In the genomic region with DNA sequence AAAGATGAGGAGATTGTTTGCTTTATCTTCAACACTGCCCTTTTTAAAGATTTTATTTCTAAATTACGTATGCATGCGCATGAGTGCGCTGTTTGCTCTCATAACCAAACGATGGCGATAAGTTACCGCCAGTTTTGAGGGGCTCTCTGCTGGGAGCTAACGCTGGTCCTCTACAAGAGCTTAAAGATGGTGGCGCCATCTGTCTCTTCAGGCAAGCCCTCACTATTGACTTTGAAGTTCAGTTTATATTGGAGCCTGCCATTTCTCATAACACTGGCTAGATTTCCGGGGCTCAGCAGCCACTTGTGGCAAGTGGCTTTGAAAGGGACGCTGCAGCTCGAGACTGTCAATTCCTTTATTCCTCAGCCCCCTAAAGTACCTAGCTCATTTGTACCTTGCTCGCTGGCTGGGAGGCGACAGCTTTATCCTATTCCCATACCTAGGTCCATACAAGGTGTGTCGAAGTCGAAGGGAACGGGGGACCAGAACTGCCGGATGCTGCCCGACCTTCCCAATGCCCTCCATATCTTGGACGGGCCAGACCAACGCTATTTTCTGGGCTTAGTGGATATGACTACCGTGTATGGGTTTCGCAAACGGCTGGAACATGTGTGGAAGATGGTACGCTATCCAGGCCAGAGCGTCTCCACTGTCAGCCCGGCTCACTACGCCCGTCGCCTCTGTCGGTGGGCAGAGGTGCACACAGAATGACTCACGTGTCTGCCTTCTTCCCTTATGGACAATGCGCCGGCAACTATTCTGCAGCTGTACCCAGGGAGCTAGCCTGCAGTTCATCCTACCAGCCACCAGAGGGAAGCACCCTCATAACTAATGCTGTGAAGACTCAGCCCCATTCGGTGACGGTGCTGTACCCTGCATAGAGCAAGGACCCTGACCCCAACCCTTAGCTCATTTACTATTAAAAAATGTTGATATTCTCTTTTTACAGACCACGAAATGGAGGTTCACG, we compare ENCODE assay signal across 2 mouse cellular contexts.
TF ChIP-seq lines count a peak whose summit lies in the region.

No protein-coding gene starts in this region.

TF ChIP-seq in CH12.LX, 34 proteins besides CTCF, POLR2A, EP300 and RAD21:
- TF ChIP-seq MEF2A (IDR thresholded peaks at IDR 0.05; ENCODE audit: borderline replicate concordance, low read depth, low read length) (no peak), CHD2 (IDR thresholded peaks at IDR 0.05; ENCODE audit: low read length) (no peak), MAFK (IDR thresholded peaks at IDR 0.05; ENCODE audit: insufficient replicate concordance, low read length) (no peak), BHLHE40 (IDR thresholded peaks at IDR 0.05; ENCODE audit: low read depth, low read length) (peak; percentile 79), MAZ (IDR thresholded peaks at IDR 0.05; ENCODE audit: low read depth, low read length) (no peak), CHD1 (IDR thresholded peaks at IDR 0.05; ENCODE audit: low read depth, low read length) (no peak), PAX5 (IDR thresholded peaks at IDR 0.05; ENCODE audit: low read length) (no peak), ZC3H11A (IDR thresholded peaks at IDR 0.05; ENCODE audit: low read depth, low read length) (no peak; the same call in 1 of the 2 replicates), ZNF384 (IDR thresholded peaks at IDR 0.05; ENCODE audit: low read depth, low read length) (no peak), TCF12 (IDR thresholded peaks at IDR 0.05; ENCODE audit: low read depth, low read length) (peak; percentile 45; the same call in 1 of the 2 replicates), TBP (conservative IDR thresholded peaks at IDR 0.05; ENCODE audit: low read depth, low read length) (no peak), MYC (IDR thresholded peaks at IDR 0.05; ENCODE audit: low read depth, low read length) (peak; percentile 49; the same call in 1 of the 2 replicates), JUN (IDR thresholded peaks at IDR 0.05; ENCODE audit: insufficient read depth, low read depth, low read length) (no peak), POLR2AphosphoS2 (IDR thresholded peaks at IDR 0.05; ENCODE audit: low read depth, low read length) (no peak), ZKSCAN1 (IDR thresholded peaks at IDR 0.05; ENCODE audit: borderline replicate concordance, low read depth, low read length) (no peak), RCOR1 (conservative IDR thresholded peaks at IDR 0.05; ENCODE audit: low read depth, low read length) (no peak), KAT2A (IDR thresholded peaks at IDR 0.05; ENCODE audit: insufficient replicate concordance, low read length) (no peak), USF2 (conservative IDR thresholded peaks at IDR 0.05; ENCODE audit: low read depth, low read length) (no peak), NELFE (IDR thresholded peaks at IDR 0.05; ENCODE audit: low read depth, low read length) (no peak), SIN3A (IDR thresholded peaks at IDR 0.05; ENCODE audit: low read length) (0 out of 2 replicates have a peak, but pooled peaks have one; percentile 18), USF1 (IDR thresholded peaks at IDR 0.05; ENCODE audit: low read depth, low read length) (no peak), IRF4 (IDR thresholded peaks at IDR 0.05; ENCODE audit: low read depth, low read length) (no peak), HCFC1 (IDR thresholded peaks at IDR 0.05; ENCODE audit: low read depth, low read length) (no peak), JUND (conservative IDR thresholded peaks at IDR 0.05; ENCODE audit: low read depth, low read length) (no peak), ZMIZ1 (IDR thresholded peaks at IDR 0.05; ENCODE audit: low read depth, low read length) (no peak), GABPA (IDR thresholded peaks at IDR 0.05; ENCODE audit: insufficient replicate concordance, low read depth, low read length) (no peak), ETS1 (conservative IDR thresholded peaks at IDR 0.05; ENCODE audit: low read depth, low read length) (no peak), ELF1 (IDR thresholded peaks at IDR 0.05; ENCODE audit: low read depth, low read length) (no peak), NRF1 (IDR thresholded peaks at IDR 0.05; ENCODE audit: low read depth, low read length) (peak; percentile 39; the same call in 1 of the 2 replicates), UBTF (IDR thresholded peaks at IDR 0.05; ENCODE audit: low read depth, low read length) (no peak), MAX (IDR thresholded peaks at IDR 0.05; ENCODE audit: low read length) (peak; percentile 53), MXI1 (IDR thresholded peaks at IDR 0.05; ENCODE audit: low read depth, low read length) (peak; percentile 69), SMC3 (IDR thresholded peaks at IDR 0.05; ENCODE audit: low read depth, low read length) (peak; percentile 87), E2F4 (IDR thresholded peaks at IDR 0.05; ENCODE audit: insufficient replicate concordance, low read depth, low read length) (no peak)

TF ChIP-seq in myocyte, 11 proteins besides CTCF, POLR2A, EP300 and RAD21:
- TF ChIP-seq MYOD1 (IDR thresholded peaks at IDR 0.05; ENCODE audit: control insufficient read depth in 1 of 3, insufficient read length in 2 of 3, low read depth in 2 of 3), result peak in 2 of 3 experiments; percentile 7 to 14
- TF ChIP-seq SRF (IDR thresholded peaks at IDR 0.05; ENCODE audit: control insufficient read depth, insufficient read length, low read depth), result no peak
- no peak for TF ChIP-seq REST (IDR thresholded peaks at IDR 0.05; ENCODE audit: insufficient read depth, insufficient read length)
